Mouse (Mus musculus): ENCODE measurements around the gene Myof.

The Myof gene

DNA sequence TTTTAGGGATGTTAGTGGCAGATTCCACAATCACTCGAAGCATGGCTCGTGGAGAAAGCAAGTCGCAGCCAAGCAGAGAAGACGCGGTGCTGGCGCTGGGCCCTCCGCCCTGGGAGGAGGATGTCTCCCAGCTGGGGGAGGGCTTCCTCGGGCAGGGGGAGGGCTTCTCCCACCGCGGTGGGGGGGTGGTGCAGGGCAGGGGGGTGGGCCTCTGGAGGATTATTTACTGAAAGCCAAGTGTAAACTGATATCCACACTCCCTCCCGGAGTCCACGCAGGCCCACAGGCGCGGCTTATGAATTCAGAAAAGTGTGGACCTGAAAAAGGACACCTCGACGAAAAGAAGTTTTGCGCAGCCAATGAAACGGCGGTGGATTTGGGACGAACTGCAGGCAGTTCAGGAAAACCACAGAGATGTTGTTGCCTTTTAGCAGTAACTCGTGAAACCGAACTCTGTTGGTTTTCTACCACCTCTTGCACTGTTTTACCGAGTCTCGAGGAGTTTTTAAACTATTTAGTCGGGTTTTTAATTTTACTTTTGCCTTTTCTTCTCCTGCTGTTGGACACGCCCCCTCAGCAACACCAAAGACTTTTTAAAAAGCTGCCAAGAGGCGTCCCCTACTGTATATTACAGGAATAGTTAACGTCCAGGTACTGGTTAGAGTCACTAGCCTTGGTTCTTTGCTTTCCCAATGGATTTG lies at the start of gene Myof:
TSS of gene Myof (minus strand) at position 297 of the 701 bp plus-strand sequence.
- DNase-seq: peak; percentile 36 to 46

DNA sequence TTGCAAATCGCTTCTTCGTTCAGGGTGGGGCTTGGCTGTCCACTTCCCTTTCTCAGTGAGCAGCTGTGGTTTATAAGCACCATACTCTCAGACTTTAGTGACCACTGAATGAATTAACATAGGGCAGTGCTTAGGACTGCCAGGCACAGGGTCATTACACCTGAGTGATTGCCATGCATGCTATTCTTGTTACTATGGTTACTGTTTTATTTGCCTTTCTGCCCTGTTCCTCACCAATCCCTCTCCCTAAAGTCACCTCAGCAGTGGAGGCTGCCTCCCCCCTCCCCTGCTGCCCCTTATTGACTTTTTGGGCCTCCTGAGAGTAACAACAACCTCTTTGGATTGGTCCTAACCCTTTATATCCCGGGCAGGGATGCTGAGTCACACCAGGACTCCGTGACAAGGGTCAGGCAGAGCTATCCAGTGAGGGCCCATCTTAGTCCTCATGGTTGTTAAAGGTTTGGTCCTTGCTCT lies 48.2 kb upstream of the Myof start:
- no peak for DNase-seq

DNA sequence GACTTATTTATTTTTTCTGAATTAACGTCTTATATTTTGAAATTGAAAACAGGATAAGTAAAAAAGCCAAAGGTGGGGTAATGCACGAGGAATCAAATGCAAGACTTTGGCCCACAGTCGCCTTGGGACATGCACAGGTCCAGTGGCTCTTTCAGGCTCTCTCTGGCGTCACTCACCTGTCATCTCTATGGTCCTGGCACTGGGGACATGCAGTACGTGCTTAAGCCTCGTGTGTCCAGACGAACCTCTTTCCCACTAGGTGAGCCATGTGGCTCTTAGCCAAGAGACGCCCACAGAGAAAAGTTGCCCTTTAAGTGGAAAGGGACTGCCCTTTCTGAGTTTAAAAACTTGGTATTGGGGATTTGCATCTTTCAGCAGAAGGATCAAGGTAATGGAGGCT lies 46.0 kb upstream of the Myof start:
- no peak for DNase-seq

DNA sequence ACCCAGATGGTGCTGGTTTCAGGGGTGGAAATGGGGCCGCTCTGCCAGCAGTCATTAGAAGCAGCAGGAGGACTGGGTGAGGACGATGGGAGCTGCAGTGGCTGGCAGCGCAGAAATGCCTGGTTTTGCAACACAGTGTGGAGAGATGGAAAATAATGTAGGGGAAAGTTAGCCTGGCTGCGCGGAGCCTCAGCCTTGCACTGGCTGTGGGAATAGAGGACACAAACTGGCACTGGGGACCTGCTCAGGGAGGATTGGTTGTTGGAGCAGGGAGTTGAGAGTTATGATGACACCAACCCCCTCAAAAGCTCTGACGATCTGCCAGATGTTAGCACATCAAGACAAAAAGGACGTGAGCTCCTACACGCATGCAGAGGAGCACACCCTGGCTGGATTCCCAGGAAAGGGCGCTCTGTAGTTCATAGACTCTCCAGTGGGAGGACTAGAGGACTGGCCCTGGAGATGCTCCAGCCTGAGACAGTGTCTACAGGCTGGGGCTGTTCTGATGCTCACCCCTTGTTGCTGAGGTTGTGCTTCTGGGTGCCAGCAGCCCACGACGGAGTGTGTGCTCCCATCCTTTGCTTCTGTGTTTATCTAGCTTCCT lies 43.7 kb upstream of the Myof start:
- peak; percentile 33 to 68 for DNase-seq

DNA sequence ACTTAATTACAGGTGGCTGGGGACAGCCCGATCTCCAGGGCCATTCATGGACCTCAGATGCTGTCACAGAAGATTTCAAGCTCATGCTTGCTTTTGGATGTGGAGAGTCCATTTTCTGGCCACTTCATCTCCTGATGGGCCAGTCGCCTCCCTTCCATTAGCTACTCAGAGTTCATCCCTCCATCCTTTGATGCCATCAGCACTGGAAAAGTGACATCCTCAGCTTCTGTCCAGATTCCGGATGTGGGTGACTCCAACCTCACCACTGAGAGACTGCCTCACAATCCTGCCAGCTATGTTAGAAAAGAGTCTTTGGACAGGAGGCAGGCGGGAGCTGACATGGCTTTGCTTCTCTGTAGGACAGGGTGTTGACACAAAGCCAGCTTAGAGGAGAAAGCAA lies 42.5 kb upstream of the Myof start:
- no peak for DNase-seq

DNA sequence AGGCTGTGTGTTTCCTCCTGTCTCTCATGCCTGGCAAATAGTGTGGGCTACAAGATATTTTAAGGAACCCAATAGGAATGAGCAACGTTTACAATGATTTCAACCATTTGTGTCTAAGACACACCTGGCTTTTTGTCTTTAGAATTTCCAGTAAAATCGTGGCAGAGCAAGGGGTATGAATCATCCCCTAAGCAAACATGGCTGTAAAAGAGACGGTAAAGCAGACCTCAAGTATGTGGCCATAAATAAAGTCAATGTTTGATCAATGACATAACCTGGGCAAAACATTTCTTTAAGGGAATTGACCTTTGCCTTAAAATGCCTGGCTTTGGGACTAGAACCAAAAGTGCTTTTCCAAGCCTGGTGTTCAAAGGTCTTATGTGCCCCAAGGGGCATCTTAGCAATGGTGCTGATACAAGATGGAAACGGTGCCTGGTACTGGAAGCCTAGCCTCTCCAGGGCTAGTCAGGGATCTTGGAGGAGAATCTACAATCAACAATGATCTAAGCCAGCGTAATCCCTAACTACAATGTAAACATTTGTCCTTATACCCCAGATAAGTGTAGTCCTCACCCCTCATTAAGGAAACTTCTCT lies 39.7 kb upstream of the Myof start:
- DNase-seq: no peak

DNA sequence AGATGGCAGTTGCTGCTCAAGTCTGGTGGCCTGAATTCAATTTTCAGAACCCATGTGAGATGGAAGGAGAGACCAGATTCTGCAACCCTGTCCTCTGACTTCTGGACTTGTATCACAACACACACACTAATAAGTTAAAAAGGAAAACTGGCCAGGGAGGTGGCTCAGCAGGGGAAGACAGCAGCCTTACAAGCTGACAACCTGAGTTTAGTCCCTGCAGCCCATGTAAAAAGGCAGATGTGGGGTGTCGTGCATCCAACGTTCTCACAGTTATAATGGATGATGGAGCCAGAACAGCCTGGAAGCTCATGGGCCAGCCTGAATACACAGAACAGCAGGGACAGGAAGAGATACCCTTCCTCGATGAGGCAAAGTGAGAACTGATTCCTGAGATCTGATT lies 38.0 kb upstream of the Myof start:
- no peak for DNase-seq

DNA sequence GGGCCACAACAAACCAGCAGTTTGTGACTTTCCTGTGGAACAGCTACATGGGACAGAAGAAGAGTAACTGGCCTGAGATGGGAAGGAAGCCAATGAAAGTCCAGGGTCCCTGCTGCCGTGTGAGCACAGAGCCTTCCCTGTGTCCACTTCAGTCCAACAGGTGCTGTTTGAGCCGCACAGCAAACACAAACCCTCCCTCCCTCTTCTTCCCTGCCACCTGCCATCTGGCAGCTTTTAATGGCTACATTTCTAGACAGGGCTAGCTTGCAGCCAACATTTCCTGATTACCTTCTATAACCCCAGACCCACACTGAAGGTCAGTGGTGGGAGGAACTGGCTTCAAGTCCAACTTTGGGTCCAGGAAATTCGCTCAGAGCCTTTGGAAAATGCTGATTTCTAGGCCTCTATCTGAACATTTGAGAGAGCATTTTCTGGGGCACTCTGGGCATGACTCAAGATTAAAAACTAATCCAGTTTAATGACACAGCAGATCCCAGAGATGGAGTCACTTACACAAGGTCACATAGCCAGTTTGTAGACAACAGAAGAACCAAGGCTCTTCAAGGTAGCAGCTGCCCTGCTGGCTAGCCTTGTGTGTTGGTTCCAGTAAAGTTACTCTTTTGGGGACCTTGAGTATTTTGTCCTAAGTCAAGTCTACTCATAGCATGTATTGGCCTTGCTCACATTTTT lies 34.6 kb upstream of the Myof start:
- peak; percentile 48 to 68 for DNase-seq

DNA sequence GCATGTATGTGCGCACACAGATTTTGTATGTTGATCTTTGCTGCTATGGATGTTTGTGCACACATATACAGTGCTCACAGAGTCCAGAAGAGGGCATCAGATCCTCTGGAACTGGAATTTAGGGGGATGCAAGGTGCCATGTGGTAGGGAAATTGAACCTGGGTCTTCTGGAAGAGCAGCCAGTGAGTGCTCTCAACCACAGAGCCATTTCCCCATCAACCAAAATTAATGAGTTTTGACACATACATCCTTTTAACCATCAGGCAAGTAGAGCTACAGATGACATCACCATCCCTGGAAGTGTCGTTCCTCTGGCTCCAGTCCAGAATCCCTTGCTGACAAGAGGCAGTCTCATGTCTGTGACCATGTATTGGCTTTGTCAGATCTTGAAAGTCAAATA lies 32.9 kb upstream of the Myof start:
- peak; percentile 65 to 81 for DNase-seq

DNA sequence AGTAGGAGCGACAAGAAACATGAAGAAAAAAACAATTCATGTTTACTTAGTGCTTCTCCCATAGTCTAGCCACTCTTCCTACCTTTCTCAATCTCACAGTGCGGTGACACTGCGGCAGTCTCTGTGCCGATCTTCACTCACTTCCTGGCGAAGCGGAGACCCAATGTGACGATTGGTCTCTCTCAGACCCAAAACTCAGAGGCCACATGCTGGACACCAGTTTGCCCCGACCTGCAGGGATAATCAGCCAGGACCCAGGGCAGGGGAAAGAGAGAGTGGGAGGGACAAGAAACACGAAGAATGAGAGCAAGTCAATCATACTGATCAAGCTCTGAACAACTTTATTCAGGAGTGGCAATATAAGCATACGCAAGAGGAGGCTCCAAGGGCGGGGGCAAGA lies 31.7 kb upstream of the Myof start:
- no peak for DNase-seq

DNA sequence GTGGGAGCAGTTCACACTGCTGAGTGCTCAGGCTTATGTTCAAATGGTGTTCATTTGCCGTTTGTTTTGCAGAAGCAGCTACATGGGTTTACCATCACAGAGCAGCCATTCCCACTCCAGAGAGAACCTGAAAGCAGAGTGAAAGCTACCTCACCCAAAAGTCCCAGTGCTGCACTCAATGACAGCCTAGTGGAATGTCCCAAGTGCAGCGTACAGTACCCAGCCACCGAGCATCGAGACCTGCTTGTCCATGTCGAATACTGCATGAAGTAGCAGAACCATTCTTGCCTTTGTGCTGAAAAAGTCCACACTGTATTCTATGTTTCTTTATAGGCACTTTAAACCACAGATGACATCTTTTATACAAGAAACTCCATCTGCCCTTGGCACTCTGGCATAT lies 29.8 kb upstream of the Myof start:
- no peak for DNase-seq

DNA sequence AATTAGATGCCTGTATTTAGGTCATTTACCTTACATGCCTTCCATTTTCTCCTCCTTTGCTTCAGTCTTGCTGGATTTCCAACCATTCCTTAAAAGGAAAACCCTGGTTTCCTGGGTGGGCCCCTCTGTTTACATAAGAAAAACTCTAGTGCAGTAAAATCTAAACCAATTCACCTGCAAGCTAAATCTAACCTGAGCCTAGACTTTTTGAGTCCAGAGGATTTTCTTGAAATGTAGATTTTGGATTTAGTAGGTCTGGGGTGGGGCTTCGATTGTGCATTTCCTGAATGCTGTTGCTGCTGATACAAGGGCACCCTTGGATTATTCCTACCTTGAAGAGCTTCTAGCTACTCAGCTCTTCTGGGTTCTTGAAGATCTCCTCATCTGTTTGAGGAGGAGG lies 20.7 kb upstream of the Myof start:
- DNase-seq: no peak

DNA sequence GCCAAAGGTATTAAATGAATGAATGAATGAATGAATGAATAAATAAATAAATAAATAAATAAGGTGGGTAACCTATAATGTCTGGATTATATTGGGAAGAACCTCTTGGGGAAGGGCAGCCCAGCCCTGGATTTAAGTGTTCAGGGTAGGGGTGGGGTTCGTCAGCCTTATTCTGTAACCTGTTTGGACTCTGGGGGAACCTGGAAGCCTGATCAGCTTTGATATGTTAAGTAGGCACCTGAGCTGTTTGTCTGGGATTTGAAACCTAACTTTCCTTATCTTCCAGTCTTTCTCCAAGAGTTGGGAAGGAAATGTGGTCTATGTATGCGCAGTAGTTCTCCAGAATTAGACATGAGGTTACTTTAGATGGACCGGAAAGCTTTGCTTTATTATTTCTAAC lies 19.8 kb upstream of the Myof start:
- DNase-seq: no peak

DNA sequence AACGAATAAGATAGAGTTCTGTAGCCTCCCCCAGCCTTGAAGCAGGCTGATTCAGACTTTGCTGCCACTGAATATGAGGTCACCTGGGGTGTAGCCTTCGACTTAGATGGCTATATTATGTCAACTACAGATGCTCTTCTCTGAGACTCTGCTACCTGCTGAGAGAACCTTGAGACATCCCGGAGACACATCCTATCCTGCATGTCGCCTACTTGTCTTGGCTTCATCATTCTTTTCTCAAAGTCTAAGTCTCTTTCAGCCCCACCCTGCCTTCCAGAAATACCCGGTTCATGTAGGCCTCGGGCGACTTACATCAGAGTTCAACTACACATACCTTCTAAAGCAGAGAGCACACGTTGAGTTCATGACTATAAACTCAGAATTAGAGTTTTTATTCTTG lies 13.6 kb upstream of the Myof start:
- DNase-seq: no peak

DNA sequence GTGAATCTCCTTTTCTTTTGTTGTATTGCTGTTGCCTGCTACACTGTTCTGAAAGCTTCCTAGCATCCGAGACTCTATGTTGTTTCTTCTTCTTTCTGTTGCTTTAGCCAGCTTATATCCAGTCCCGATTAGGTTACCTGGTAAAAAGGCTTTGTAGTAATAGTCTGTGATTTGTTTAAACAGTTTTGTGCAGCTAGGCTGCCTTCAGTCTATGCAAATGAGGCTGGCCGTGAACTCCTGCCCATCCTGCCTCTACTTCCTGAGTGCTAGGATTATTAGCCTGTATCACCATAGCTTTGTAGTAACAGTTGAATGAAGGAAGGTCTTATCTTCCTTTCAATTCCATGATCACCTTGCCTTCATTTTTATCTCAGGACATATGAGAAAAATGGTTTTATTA lies 12.9 kb upstream of the Myof start:
- no peak for DNase-seq

DNA sequence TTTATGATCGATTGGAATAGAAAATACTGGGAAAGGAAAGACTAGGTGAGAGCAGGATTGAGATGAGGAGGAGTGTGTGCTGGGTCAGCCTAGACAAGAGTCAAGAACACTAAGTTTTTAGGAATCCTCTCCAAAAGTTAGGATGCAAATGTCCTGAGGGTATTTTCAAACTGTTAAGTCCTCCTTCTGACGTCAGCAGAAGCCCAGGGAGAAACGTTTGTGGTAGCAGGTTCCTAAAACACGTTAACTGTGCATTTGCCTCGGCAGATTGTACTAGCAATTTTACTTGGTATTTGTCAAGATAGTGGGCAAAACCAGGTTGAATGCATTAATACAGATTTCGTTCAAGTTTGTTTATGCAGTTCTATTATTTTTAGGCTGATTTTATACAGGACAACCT lies 12.4 kb upstream of the Myof start:
- DNase-seq: no peak

DNA sequence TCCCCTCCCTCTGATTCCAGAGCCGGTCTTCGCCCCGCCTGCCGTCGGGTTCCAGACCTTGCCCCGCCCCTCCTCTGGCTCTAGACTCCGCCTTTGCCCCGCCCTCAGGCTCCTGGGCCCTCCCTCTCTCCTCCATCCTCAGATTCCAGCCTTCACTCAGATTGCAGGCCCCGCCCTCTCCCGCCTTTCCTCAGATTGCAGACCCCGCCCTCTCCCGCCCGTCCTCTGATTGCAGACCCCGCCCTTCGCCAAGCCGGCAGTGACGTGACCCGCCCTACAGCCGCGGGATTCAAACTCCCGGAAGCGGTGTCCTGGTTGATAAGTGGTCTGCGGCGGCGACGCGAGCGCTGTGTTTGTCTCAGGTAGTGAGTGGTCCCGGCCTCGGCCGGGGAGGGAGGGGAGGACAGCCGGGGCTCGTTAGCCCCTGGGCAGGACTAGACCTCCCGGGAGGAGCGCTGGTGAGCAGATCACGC lies 11.4 kb upstream of the Myof start, which contains the start of gene Cep55:
TSS of gene Cep55 (plus strand) at position 292 of the 473 bp plus-strand sequence.
- DNase-seq: peak; percentile 96 to 98

DNA sequence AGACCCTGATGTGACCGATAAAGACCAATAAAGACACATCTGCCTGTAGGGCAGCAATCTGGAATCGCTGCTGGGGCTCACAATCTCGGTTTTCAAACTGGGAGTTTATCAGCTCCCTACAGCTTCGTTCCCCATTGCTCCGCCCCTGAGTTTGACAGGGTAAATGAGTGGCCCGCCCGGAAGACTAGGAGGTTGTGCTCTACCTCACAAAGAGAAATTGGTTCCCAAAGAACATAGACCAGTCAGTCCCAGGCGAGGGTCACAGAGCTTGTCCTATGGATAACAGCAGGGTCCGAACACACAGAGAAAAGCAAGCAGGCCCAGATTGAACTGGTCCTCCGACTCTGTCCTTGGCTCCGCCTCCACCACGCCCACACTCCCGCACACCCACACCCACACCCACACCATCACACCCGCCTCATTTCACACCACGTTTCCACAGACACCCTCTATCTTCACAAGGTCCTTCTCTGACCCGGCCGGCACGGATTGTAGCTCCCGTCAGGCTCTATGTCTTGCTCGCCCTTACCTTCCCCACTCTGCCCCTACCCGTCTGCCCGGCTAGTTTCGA lies 10.9 kb upstream of the Myof start:
- peak; percentile 80 to 81 for DNase-seq

DNA sequence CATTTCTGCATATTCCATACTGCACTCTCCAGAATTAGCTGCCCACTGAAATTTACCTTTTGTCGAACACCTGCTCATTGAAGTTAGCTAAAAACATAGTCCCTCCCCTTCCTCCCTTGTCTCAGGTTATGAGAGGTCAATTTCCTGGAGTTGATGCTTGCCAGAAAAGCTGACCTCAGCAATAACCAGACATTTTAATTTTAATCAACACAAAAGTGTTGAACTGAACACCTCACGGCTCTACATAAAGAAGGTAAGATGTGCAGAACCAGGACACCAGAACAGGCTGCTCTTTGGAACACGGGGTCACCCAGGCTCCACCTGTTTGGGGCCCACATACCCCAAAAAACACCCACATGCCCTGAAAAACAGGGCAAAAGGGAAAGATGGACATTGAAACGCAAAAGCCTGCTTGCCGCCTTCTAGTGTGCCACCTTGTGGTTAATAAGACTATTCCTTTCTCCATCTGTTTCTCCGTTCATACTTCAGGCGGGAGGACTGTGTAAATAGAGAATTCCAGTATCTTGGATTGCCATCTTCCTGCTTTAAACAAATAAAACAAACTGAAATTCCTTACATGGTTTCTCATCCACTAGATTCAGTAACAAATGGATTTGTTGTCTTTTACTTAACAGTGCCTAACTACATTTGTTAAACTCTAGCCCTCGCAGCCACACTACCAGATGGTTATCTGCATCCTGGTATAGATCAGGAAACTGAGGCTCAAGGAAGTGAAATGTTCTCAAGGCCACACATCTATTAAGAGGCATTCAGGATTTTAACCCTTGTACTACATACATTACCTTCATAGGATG lies 10.1 kb upstream of the Myof start:
- peak; percentile 41 to 47 for DNase-seq

DNA sequence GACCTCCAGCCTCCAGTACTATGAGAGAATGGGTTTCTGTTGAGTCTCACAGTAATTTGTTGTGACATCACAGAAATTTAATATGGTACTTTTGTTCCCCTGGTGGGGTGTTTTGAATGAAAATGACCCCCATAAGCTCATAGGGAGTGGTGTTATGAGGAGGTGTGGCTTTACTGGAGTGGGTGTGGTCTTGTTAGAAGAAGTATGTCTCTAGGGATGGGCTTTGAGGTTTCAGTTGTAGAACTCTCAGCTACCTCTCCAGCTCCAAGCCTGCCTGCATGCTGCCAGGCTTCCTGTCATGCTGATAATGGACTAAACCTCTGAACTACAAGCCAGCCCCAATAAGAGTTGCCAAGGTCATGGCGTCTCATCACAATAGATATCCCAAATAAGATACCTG lies 6.3 kb upstream of the Myof start:
- no peak for DNase-seq

DNA sequence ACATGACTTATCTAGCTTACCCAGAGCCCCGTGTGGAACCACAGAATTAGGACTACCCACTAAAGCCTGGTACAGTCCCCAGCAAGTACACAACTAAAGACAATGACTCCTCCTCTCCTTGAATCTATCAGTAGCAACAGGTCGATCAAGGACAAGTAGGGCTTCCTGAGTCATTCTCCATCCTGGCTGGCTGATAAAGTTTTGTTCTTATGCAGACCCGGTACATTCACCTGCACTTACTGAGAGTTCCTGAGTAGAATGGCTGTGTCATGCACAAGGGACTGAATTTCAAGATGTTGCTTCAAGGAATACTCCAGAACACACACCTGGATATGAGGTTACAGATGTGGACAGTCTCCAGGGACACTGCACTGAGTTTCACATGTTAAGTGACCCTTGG lies 1.8 kb upstream of the Myof start:
- no peak for DNase-seq

DNA sequence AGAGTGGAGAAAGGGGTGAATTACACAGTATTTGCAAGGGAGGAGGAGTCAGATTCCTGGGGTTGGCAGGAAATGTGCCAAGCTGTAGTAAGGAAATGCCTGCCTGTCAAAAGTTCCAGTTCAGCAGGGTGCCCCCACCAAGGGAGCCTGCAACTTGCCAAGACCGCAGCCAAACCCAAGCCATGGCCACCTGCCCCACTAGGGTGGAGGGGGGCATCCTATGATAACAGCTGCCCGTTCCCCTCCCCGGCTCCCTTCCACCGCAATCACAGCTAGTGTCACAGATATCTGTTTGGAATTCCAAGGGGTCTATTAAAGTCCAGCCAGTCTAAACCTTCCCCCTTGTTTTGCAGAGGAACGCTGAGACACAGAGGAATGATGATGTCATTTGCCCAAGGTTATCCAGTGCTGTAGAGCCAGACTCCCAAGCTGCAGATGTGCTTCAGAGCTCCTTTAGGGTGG lies 1.1 kb downstream of the Myof start:
- DNase-seq: peak in 1 of 2 experiments; percentile 42
